Mouse (Mus musculus) right cerebral cortex, postnatal 36 days (tissue): ENCODE data around the gene Ecel1.

Source experiments
- DNase-seq, 2 experiments: peaks; one replicate each; pipeline ENCODE4 v3.0.0; 2022; ENCODE audit warnings: low spot score in 2 of 2, mixed read lengths in 1 of 2

Gene Ecel1

GRCm38 (mm10) chr1:87101411-87101810, 54.9 kb downstream of the Ecel1 start, which contains the start of gene Alpi:
Alpi (minus strand) TSS chr1:87101606.
- no peak for DNase-seq

- no peak for DNase-seq
Measured at GRCm38 (mm10) chr1:87098358-87098975, 57.9 kb downstream of the Ecel1 start.
